Mouse (Mus musculus) heart, embryonic 14.5 days (tissue): ENCODE data around the gene Agbl4. TPM values are rescaled to one million over a fixed set of nuclear protein-coding genes. Genes with fewer than 3 reads are reported as not detected.

Source experiments
- ATAC-seq: fragments of 200-750 bp; cut with Nextera tagmentation; 2 replicates; pipeline ENCODE4 v1.8.0; 2017; ENCODE audit warnings: low read depth, moderate TSS enrichment; ENCODE audit not compliant: insufficient number of reproducible peaks, insufficient read depth, low FRiP score
- H3K27ac ChIP-seq, 2 experiments: fragments of 200-500 bp in 1 of 2; fragments of 300-500 bp in 1 of 2; sonication (generic) in 1 of 2; replicated peaks in 1 of 2; 2 replicates each; pipeline ENCODE4 v1.5.1; 2012 to 2014; ENCODE audit warnings: low read depth in 2 of 2, low read length in 2 of 2, control low read depth in 1 of 2, mild to moderate bottlenecking in 1 of 2, mixed read lengths in 1 of 2; ENCODE audit not compliant: control insufficient read depth in 1 of 2, insufficient read depth in 1 of 2
- H3K27me3 ChIP-seq: fragments of 300-500 bp; sonication (generic); 2 replicates; pipeline ENCODE4 v1.6.1; 2014; ENCODE audit warnings: mild to moderate bottlenecking, low read length, control low read depth; ENCODE audit not compliant: control insufficient read depth, insufficient read depth
- H3K36me3 ChIP-seq: fragments of 300-500 bp; sonication (generic); 2 replicates; pipeline ENCODE4 v1.6.1; 2014; ENCODE audit warnings: mild to moderate bottlenecking, control low read depth, low read length, mixed read lengths; ENCODE audit not compliant: control insufficient read depth, insufficient read depth
- H3K4me1 ChIP-seq, 2 experiments: fragments of 200-500 bp in 1 of 2; fragments of 300-500 bp in 1 of 2; sonication (generic) in 1 of 2; 2 replicates each; pipeline ENCODE4 v1.6.1; 2012 to 2014; ENCODE audit warnings: low read length in 2 of 2, control low read depth in 1 of 2, mixed read lengths in 1 of 2; ENCODE audit not compliant: control insufficient read depth in 2 of 2, insufficient read depth in 2 of 2
- H3K4me2 ChIP-seq: fragments of 300-500 bp; sonication (generic); 2 replicates; pipeline ENCODE4 v1.6.1; 2014; ENCODE audit warnings: mild to moderate bottlenecking, low read length
- H3K4me3 ChIP-seq, 2 experiments: fragments of 200-500 bp in 1 of 2; fragments of 300-500 bp in 1 of 2; sonication (generic) in 1 of 2; 2 replicates each; pipeline ENCODE4 v1.5.1; 2012 to 2014; ENCODE audit warnings: low read length in 2 of 2, mild to moderate bottlenecking in 2 of 2, control low read depth in 1 of 2, low read depth in 1 of 2, moderate library complexity in 1 of 2; ENCODE audit not compliant: control insufficient read depth in 1 of 2, insufficient read depth in 1 of 2
- H3K9ac ChIP-seq: fragments of 300-500 bp; sonication (generic); 2 replicates; pipeline ENCODE4 v1.6.1; 2014; ENCODE audit warnings: mild to moderate bottlenecking, low read length
- H3K9me3 ChIP-seq: fragments of 300-500 bp; sonication (generic); 2 replicates; pipeline ENCODE4 v1.6.1; 2016; ENCODE audit warnings: low read length, control low read depth; ENCODE audit not compliant: control insufficient read depth
- WGBS: fragments of 180-500 bp; shearing (Covaris S2); extraction: QIAGEN DNeasy Blood & Tissue Kit; methylation state at CpG from one replicate; pipeline ENCODE4 v1.1.7; 2014; 5-methylcytosine and 5-hydroxymethylcytosine counted together
- polyA plus RNA-seq: library from polyadenylated mRNA; unstranded; fragments of >200 nt; fragmentation: Nextera tagmentation; extraction: Ambion mirVana; gene quantifications from 2 replicates; pipeline ENCODE4 v1.2.1, GENCODE M21; 2014

Agbl4 gene
- polyA plus RNA-seq, 1 experiment from 2014 or later, result 1.1 TPM

DNA sequence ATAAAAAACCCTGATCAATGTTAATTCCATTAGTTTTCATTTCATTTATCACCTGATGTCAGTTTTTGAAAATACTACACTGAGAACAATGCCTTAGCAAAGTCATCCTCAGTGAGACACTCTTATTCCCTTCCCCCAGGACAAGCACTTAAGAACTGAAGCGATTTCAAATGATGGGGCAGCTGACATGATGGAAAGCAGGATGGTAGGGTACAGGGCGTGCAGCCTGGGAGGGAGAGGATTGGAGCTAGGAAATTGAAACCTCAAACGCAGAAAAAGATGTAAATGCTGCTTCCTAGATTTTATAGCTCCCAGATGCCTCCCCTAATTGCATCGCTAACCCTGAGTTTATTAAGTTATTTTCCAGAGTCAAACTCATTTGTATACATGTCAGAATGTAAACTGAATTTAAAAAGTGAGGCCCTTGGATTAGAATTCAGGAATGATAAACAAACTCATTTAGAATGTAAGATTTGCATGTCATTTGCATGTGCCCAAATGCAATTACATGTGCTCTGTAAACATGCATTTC, 959.2 kb downstream of the Agbl4 start:
- H3K36me3 ChIP-seq, result no peaks in the 10 kb centered on the region
- H3K4me3 ChIP-seq, result no peak overlapping the region
- no peaks in the 10 kb centered on the region for H3K27me3 ChIP-seq
- no peak overlapping the region for H3K9ac ChIP-seq
- H3K9me3 ChIP-seq, result no peaks in the 10 kb centered on the region
- H3K4me1 ChIP-seq, result no peaks in the 10 kb centered on the region
- H3K27ac ChIP-seq, result no peak overlapping the region
- ATAC-seq, result no peak
- H3K4me2 ChIP-seq, result no peak overlapping the region
- 60% methylated on average over 4 of the region's 4 CpGs for WGBS

GRCm38 (mm10) chr4:111357176-111357575, 959.7 kb downstream of the Agbl4 start:
- Histone ChIP-seq H3K4me2 (no peak overlapping the region), H3K4me1 (no peaks in the 10 kb centered on the region), H3K27me3 (no peaks in the 10 kb centered on the region), H3K36me3 (no peaks in the 10 kb centered on the region), H3K27ac (no peak overlapping the region), H3K4me3 (no peak overlapping the region), H3K9ac (no peak overlapping the region), H3K9me3 (no peaks in the 10 kb centered on the region)
- WGBS, result 78% methylated on average over 3 of the region's 3 CpGs
- ATAC-seq, result no peak

DNA sequence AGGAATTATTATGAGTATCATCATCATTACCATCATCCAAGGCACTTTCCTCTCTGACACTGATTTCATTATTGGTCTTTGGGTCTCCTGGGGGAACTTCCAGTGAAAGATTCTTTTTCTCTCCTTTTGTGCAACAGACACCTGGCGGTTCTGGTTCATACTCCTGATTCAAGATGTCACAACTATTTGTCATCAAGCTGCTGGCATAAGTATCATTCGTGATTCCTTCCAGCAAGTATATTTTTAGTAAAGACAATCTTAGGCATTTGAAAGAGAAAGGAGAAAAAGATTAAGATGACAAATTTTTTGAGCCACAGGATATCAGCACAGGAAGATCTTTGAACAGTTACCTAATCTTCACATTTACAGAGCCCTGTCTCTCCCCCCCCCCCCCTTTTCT, 966.7 kb downstream of the Agbl4 start:
- Histone ChIP-seq H3K4me2 (no peak overlapping the region), H3K4me3 (no peak overlapping the region), H3K27ac (no peak overlapping the region), H3K9me3 (no peaks in the 10 kb centered on the region), H3K36me3 (no peaks in the 10 kb centered on the region), H3K27me3 (no peaks in the 10 kb centered on the region), H3K4me1 (no peaks in the 10 kb centered on the region), H3K9ac (no peak overlapping the region)
- no peak for ATAC-seq
- WGBS, result 67% methylated on average over 2 of the region's 2 CpGs

- Histone ChIP-seq H3K4me3 (no peak overlapping the region), H3K36me3 (no peaks in the 10 kb centered on the region), H3K27me3 (no peaks in the 10 kb centered on the region), H3K4me1 (no peaks in the 10 kb centered on the region), H3K9me3 (no peaks in the 10 kb centered on the region), H3K27ac (no peak overlapping the region), H3K9ac (no peak overlapping the region), H3K4me2 (no peak overlapping the region)
- 58% methylated on average over 2 of the region's 2 CpGs for WGBS
- ATAC-seq, result no peak
Measured at GRCm38 (mm10) chr4:111367771-111368170, 970.3 kb downstream of the Agbl4 start.

DNA sequence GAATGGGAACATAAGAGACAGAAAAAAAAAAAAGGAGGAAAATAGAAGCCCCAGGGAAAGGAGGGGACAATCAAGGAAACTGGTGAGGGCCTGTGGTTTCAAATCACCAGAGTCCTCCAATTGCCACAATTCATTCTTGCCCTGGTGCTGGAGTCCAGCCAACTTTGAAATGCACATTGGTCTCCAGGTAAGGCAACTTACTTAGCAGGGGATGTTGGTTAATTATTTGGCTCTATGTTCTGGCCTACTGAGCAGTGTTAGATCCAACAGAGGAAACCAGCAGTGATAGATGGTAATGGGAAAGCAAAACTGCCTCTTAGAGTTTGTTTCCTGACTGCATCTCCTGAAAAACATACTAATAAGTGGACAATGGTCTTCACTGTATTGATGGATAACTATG, 979.7 kb downstream of the Agbl4 start:
- Histone ChIP-seq H3K9ac (no peak overlapping the region), H3K36me3 (no peaks in the 10 kb centered on the region)

GRCm38 (mm10) chr4:111378071-111378470, 980.6 kb downstream of the Agbl4 start:
- no peaks in the 10 kb centered on the region for H3K4me1 ChIP-seq
- no peak overlapping the region for H3K4me3 ChIP-seq
- no peaks in the 10 kb centered on the region for H3K27me3 ChIP-seq
- H3K9ac ChIP-seq, result no peak overlapping the region
- no peak overlapping the region for H3K27ac ChIP-seq
- ATAC-seq, result no peak
- WGBS, result 86% methylated on average over 3 of the region's 3 CpGs
- no peaks in the 10 kb centered on the region for H3K36me3 ChIP-seq
- H3K4me2 ChIP-seq, result no peak overlapping the region
- no peaks in the 10 kb centered on the region for H3K9me3 ChIP-seq

More for the DNA sequence above, 979.7 kb downstream of the Agbl4 start:
- no peak overlapping the region for H3K27ac ChIP-seq
- H3K27me3 ChIP-seq, result no peaks in the 10 kb centered on the region
- no peak overlapping the region for H3K4me3 ChIP-seq
- no peak overlapping the region for H3K4me2 ChIP-seq
- ATAC-seq, result no peak
- H3K9me3 ChIP-seq, result no peaks in the 10 kb centered on the region
- H3K4me1 ChIP-seq, result no peaks in the 10 kb centered on the region

DNA sequence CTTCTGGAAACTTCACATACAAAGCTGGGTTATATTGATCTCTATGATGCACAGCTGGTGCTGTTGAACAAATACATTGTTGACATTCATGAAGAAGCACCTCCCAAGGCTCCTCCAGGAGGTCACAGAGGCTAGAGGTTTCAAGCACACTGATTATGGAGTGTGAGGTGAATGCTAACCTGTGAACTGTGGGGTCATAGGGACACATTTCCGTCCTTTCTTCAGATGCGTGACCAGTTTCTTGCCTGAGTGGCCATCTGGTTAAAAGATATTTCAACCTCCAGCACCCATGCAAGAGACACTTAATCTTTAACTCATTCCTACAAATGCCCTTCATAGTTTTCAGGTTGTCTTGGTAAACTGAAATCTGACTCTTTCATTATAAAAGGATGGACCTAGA, 985.6 kb downstream of the Agbl4 start:
- no peak overlapping the region for H3K27ac ChIP-seq
- no peaks in the 10 kb centered on the region for H3K9me3 ChIP-seq
- H3K4me2 ChIP-seq, result no peak overlapping the region
- H3K9ac ChIP-seq, result no peak overlapping the region
- no peaks in the 10 kb centered on the region for H3K36me3 ChIP-seq
- 92% methylated on average over 2 of the region's 2 CpGs for WGBS
- no peaks in the 10 kb centered on the region for H3K27me3 ChIP-seq
- H3K4me1 ChIP-seq, result no peaks in the 10 kb centered on the region
- no peak overlapping the region for H3K4me3 ChIP-seq
- no peak for ATAC-seq

DNA sequence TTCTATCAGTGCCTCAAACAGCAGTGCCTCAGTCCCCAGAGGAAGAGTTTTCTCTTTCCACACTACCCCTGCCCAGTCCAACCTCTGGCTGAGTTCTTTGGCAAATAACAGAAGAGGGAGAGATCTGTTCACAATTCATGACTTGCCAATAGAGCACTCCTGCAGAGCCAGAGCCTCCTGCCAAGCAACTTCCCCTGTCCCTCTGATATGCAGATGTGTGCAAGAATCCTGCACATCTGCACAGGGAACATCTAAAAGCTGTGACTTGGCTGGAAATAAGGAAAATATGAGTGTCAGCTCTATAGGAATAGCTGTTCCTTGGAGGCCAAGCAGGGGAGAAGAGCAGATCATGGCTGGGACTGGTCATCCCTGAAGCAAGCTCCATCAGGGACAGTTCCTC, 993.3 kb downstream of the Agbl4 start:
- no peak for ATAC-seq
- H3K4me2 ChIP-seq, result no peak overlapping the region

More for the DNA sequence above, 993.3 kb downstream of the Agbl4 start:
- Histone ChIP-seq H3K27me3 (no peaks in the 10 kb centered on the region), H3K36me3 (no peaks in the 10 kb centered on the region), H3K4me3 (no peak overlapping the region), H3K27ac (no peak overlapping the region), H3K9me3 (no peaks in the 10 kb centered on the region), H3K4me1 (no peaks in the 10 kb centered on the region), H3K9ac (no peak overlapping the region)
